Mouse (Mus musculus): Measurements from ENCODE around the gene Iars. TPM values are rescaled to one million over a fixed set of nuclear protein-coding genes. Genes with fewer than 3 reads are reported as not detected.
A peak's percentile ranks its signal among the peaks of the same experiment; 100 is the strongest.

The Iars gene
- polyA plus RNA-seq (2016; fragmentation: Nextera tagmentation; extraction: Ambion mirVana), result 94.1 and 94.9 TPM in 2 replicates

- Histone ChIP-seq H3K4me2 (peak within 1 kb of the TSS; percentile 86), H3K4me1 (peaks cover 34% of the 10 kb centered on the region), H3K9me3 (replicated peaks) (no peaks in the 10 kb centered on the region), H3K27ac (peak within 1 kb of the TSS; percentile 84), H3K4me3 (peak within 1 kb of the TSS; percentile 77), H3K36me3 (peaks cover 56% of the 10 kb centered on the region), H3K27me3 (replicated peaks) (no peaks in the 10 kb centered on the region), H3K9ac (peak within 1 kb of the TSS; percentile 84)
- 4% methylated on average over 26 of the region's 26 CpGs for WGBS (ENCODE audit: insufficient replicate concordance)
- ATAC-seq, result peak; percentile 100
These were observed at the start of gene Iars for GRCm38 (mm10) chr13:49681351-49682232. Gene Iars, plus strand, starts transcription at chr13:49682100.

GRCm38 (mm10) chr13:49639965-49640364 is 41.9 kb upstream of the Iars start:
- WGBS (ENCODE audit: insufficient replicate concordance), result 38% methylated on average over 2 of the region's 2 CpGs
- peak overlapping the region; percentile 15; the same call in 1 of the 2 replicates for H3K4me2 ChIP-seq
- H3K27me3 ChIP-seq (replicated peaks), result no peaks in the 10 kb centered on the region
- H3K36me3 ChIP-seq, result peaks cover 50% of the 10 kb centered on the region
- peak; percentile 98 for ATAC-seq
- peak overlapping the region; percentile 30; the same call in 1 of the 2 replicates for H3K9ac ChIP-seq
- H3K4me3 ChIP-seq, result no peak overlapping the region
- peaks cover 29% of the 10 kb centered on the region for H3K4me1 ChIP-seq
- H3K9me3 ChIP-seq (replicated peaks), result no peaks in the 10 kb centered on the region
- H3K27ac ChIP-seq, result peak overlapping the region; percentile 80

GRCm38 (mm10) chr13:49642650-49643049 is 39.2 kb upstream of the Iars start:
- 86% methylated on average over 6 of the region's 6 CpGs for whole genome bisulfite sequencing (ENCODE audit: insufficient replicate concordance)
- no peaks in the 10 kb centered on the region for H3K27me3 ChIP-seq (replicated peaks)
- no peak for ATAC-seq
- peaks cover 54% of the 10 kb centered on the region for H3K36me3 ChIP-seq
- no peak overlapping the region for H3K9ac ChIP-seq
- no peak overlapping the region for H3K4me2 ChIP-seq
- no peak overlapping the region for H3K27ac ChIP-seq
- H3K9me3 ChIP-seq (replicated peaks), result no peaks in the 10 kb centered on the region
- H3K4me3 ChIP-seq, result no peak overlapping the region
- H3K4me1 ChIP-seq, result peaks cover 27% of the 10 kb centered on the region

- ATAC-seq, result no peak
- Histone ChIP-seq H3K27me3 (replicated peaks) (no peaks in the 10 kb centered on the region), H3K9ac (no peak overlapping the region), H3K4me3 (no peak overlapping the region), H3K4me1 (peaks cover 25% of the 10 kb centered on the region), H3K27ac (no peak overlapping the region), H3K9me3 (replicated peaks) (no peaks in the 10 kb centered on the region), H3K4me2 (no peak overlapping the region), H3K36me3 (peaks cover 50% of the 10 kb centered on the region)
These were observed 38.1 kb upstream of the Iars start for GRCm38 (mm10) chr13:49643669-49644362.

GRCm38 (mm10) chr13:49644731-49645529 is 37.0 kb upstream of the Iars start:
- Histone ChIP-seq H3K9me3 (replicated peaks) (no peaks in the 10 kb centered on the region), H3K27ac (no peak overlapping the region), H3K27me3 (replicated peaks) (no peaks in the 10 kb centered on the region), H3K4me2 (no peak overlapping the region), H3K4me3 (no peak overlapping the region), H3K36me3 (peaks cover 46% of the 10 kb centered on the region), H3K4me1 (peaks cover 18% of the 10 kb centered on the region), H3K9ac (no peak overlapping the region)
- ATAC-seq, result no peak
- WGBS (ENCODE audit: insufficient replicate concordance), result 72% methylated on average over 2 of the region's 2 CpGs

- Histone ChIP-seq H3K36me3 (peaks cover 47% of the 10 kb centered on the region), H3K9ac (no peak overlapping the region), H3K27ac (no peak overlapping the region), H3K4me1 (peaks cover 11% of the 10 kb centered on the region), H3K4me2 (no peak overlapping the region), H3K27me3 (replicated peaks) (no peaks in the 10 kb centered on the region), H3K4me3 (no peak overlapping the region), H3K9me3 (replicated peaks) (no peaks in the 10 kb centered on the region)
- 69% methylated on average over 1 of the region's 1 CpGs for WGBS (ENCODE audit: insufficient replicate concordance)
- no peak for ATAC-seq
These were observed 35.9 kb upstream of the Iars start for GRCm38 (mm10) chr13:49646019-49646418.

- H3K4me2 ChIP-seq, result peak overlapping the region; percentile 77
- peak overlapping the region; percentile 84 for H3K9ac ChIP-seq
- peaks cover 26% of the 10 kb centered on the region for H3K4me1 ChIP-seq
- 43% methylated on average over 2 of the region's 2 CpGs for WGBS (ENCODE audit: insufficient replicate concordance)
- H3K27ac ChIP-seq, result 0 out of 2 replicates have a peak overlapping the region, but pooled peaks have one; percentile 14
- H3K36me3 ChIP-seq, result peaks cover 33% of the 10 kb centered on the region
- H3K9me3 ChIP-seq (replicated peaks), result no peaks in the 10 kb centered on the region
- peak overlapping the region; percentile 83 for H3K4me3 ChIP-seq
- ATAC-seq, result no peak
- H3K27me3 ChIP-seq (replicated peaks), result no peaks in the 10 kb centered on the region
These were observed 30.8 kb upstream of the Iars start for GRCm38 (mm10) chr13:49651136-49651535.

- ATAC-seq, result no peak
- Histone ChIP-seq H3K4me3 (peak overlapping the region; percentile 83), H3K4me1 (peaks cover 26% of the 10 kb centered on the region), H3K9ac (peak overlapping the region; percentile 84), H3K9me3 (replicated peaks) (no peaks in the 10 kb centered on the region), H3K27me3 (replicated peaks) (no peaks in the 10 kb centered on the region), H3K27ac (peak overlapping the region; percentile 78), H3K4me2 (peak overlapping the region; percentile 77), H3K36me3 (peaks cover 30% of the 10 kb centered on the region)
- 7% methylated on average over 4 of the region's 4 CpGs for WGBS (ENCODE audit: insufficient replicate concordance)
These were observed 30.0 kb upstream of the Iars start for GRCm38 (mm10) chr13:49651781-49652351.

- Histone ChIP-seq H3K9ac (peak within 1 kb of the TSS; percentile 84), H3K4me1 (peaks cover 26% of the 10 kb centered on the region), H3K27ac (peak within 1 kb of the TSS; percentile 78), H3K36me3 (peaks cover 34% of the 10 kb centered on the region), H3K27me3 (replicated peaks) (no peaks in the 10 kb centered on the region), H3K4me3 (peak within 1 kb of the TSS; percentile 83), H3K9me3 (replicated peaks) (no peaks in the 10 kb centered on the region), H3K4me2 (peak within 1 kb of the TSS; percentile 86)
- under 1% methylated on average over 68 of the region's 68 CpGs for WGBS (ENCODE audit: insufficient replicate concordance)
- peak; percentile 98 for ATAC-seq
These were observed 29.3 kb upstream of the Iars start, which contains the start of the genes Cenpp and Nol8 for GRCm38 (mm10) chr13:49652481-49653179. Gene Cenpp, minus strand, starts transcription at chr13:49652785. Gene Nol8, plus strand, starts transcription at chr13:49653078.

GRCm38 (mm10) chr13:49653180-49653541 is 28.7 kb upstream of the Iars start:
- under 1% methylated on average over 16 of the region's 16 CpGs for WGBS (ENCODE audit: insufficient replicate concordance)
- no peaks in the 10 kb centered on the region for H3K27me3 ChIP-seq (replicated peaks)
- peaks cover 26% of the 10 kb centered on the region for H3K4me1 ChIP-seq
- H3K4me3 ChIP-seq, result peak overlapping the region; percentile 83
- peak overlapping the region; percentile 75 for H3K9ac ChIP-seq
- H3K9me3 ChIP-seq (replicated peaks), result no peaks in the 10 kb centered on the region
- peak; percentile 63 for ATAC-seq
- peak overlapping the region; percentile 86 for H3K4me2 ChIP-seq
- peaks cover 31% of the 10 kb centered on the region for H3K36me3 ChIP-seq
- H3K27ac ChIP-seq, result peak overlapping the region; percentile 65; the same call in 1 of the 2 replicates

- peaks cover 65% of the 10 kb centered on the region for H3K36me3 ChIP-seq
- WGBS (ENCODE audit: insufficient replicate concordance), result 67% methylated on average over 2 of the region's 2 CpGs
- H3K27me3 ChIP-seq (replicated peaks), result no peaks in the 10 kb centered on the region
- peaks cover 10% of the 10 kb centered on the region for H3K4me1 ChIP-seq
- H3K4me2 ChIP-seq, result no peak overlapping the region
- H3K9ac ChIP-seq, result no peak overlapping the region
- no peak overlapping the region for H3K4me3 ChIP-seq
- no peaks in the 10 kb centered on the region for H3K9me3 ChIP-seq (replicated peaks)
- no peak for ATAC-seq
- no peak overlapping the region for H3K27ac ChIP-seq
These were observed 4.1 kb upstream of the Iars start for GRCm38 (mm10) chr13:49677793-49678192.
